Mouse (Mus musculus) intestine, postnatal 0 days (tissue): Measurements from ENCODE around the gene Rassf8. TPM values are rescaled to one million over a fixed set of nuclear protein-coding genes. Genes with fewer than 3 reads are reported as not detected.

Experiments used
- ATAC-seq: fragments of 200-750 bp; cut with Nextera tagmentation; 2 replicates; pipeline ENCODE4 v1.8.0; 2017; ENCODE audit warnings: mild to moderate bottlenecking, moderate TSS enrichment, moderate library complexity
- H3K27ac ChIP-seq: fragments of 300-500 bp; sonication (generic); 2 replicates; pipeline ENCODE4 v1.5.1; 2014; ENCODE audit warnings: mild to moderate bottlenecking, low read depth, low read length, moderate library complexity
- H3K27me3 ChIP-seq: fragments of 300-500 bp; sonication (generic); replicated peaks from 2 replicates; pipeline ENCODE4 v1.6.1; 2014; ENCODE audit warnings: low read length, mixed read lengths; ENCODE audit not compliant: control insufficient read depth, insufficient read depth
- H3K36me3 ChIP-seq: fragments of 300-500 bp; sonication (generic); 2 replicates; pipeline ENCODE4 v1.6.1; 2014; ENCODE audit warnings: mild to moderate bottlenecking, moderate library complexity; ENCODE audit not compliant: control insufficient read depth, insufficient read depth
- H3K4me1 ChIP-seq: fragments of 300-500 bp; sonication (generic); replicated peaks from 2 replicates; pipeline ENCODE4 v1.6.1; 2014; ENCODE audit warnings: antibody characterized with exemption, low read length, mixed read lengths; ENCODE audit not compliant: control insufficient read depth, insufficient read depth
- H3K4me2 ChIP-seq: fragments of 300-500 bp; sonication (generic); replicated peaks from 2 replicates; pipeline ENCODE4 v1.6.1; 2014; ENCODE audit warnings: low read depth, mild to moderate bottlenecking, moderate library complexity
- H3K4me3 ChIP-seq: fragments of 300-500 bp; sonication (generic); 2 replicates; pipeline ENCODE4 v1.5.1; 2014; ENCODE audit warnings: low read depth, low read length
- H3K9ac ChIP-seq: fragments of 300-500 bp; sonication (generic); 2 replicates; pipeline ENCODE4 v1.6.1; 2014; ENCODE audit warnings: mild to moderate bottlenecking, low read depth, low read length
- H3K9me3 ChIP-seq: fragments of 300-500 bp; sonication (generic); 2 replicates; pipeline ENCODE4 v1.6.1; 2016; ENCODE audit warnings: mixed run types; ENCODE audit not compliant: control insufficient read depth
- CTCF ChIP-seq: sonication (generic); IDR thresholded peaks from 2 replicates; pipeline ENCODE4 v1.5.1; 2016; ENCODE audit warnings: low read depth, mild to moderate bottlenecking, control low read depth, antibody characterized with exemption, moderate library complexity
- WGBS: fragments of 180-500 bp; shearing (Covaris S2); extraction: QIAGEN DNeasy Blood & Tissue Kit; methylation state at CpG from one replicate; pipeline ENCODE4 v1.1.7; 2014; 5-methylcytosine and 5-hydroxymethylcytosine counted together
- polyA plus RNA-seq: library from polyadenylated mRNA; unstranded; fragments of >200 nt; fragmentation: Nextera tagmentation; extraction: Ambion mirVana; gene quantifications from 2 replicates; pipeline ENCODE4 v1.2.1, GENCODE M21; 2015

The Rassf8 gene
- polyA plus RNA-seq, 1 experiment from 2014 or later = 3.3 TPM

DNA sequence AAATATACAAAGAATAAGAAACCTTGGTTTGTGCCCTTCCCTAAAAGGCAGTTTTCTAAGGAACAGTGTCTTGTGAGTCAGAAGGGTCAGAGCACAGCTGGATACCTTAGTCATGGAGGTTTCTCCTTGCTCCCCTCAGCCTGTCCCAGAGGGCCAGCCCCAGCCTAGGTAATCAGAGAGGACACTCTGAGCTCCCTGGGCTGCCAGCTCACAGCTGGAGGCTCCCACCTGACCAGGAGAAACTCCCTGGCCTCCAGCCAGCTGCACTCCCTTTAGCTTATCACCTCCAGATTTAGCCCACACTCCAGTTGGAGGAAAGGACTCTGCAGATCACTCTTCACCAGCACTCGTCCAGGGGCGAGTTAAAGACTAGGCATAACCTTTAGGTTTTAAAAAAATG lies 104.2 kb downstream of the Rassf8 start:
- Histone ChIP-seq H3K4me3 (no peak overlapping the region), H3K36me3 (no peaks in the 10 kb centered on the region), H3K27me3 (no peaks in the 10 kb centered on the region), H3K9ac (no peak overlapping the region), H3K4me1 (no peaks in the 10 kb centered on the region), H3K4me2 (no peak overlapping the region), H3K9me3 (no peaks in the 10 kb centered on the region), H3K27ac (no peak overlapping the region)
- WGBS = 45% methylated on average over 2 of the region's 2 CpGs
- no peak for TF ChIP-seq CTCF
- no peak; the same call in 1 of the 2 replicates for ATAC-seq

DNA sequence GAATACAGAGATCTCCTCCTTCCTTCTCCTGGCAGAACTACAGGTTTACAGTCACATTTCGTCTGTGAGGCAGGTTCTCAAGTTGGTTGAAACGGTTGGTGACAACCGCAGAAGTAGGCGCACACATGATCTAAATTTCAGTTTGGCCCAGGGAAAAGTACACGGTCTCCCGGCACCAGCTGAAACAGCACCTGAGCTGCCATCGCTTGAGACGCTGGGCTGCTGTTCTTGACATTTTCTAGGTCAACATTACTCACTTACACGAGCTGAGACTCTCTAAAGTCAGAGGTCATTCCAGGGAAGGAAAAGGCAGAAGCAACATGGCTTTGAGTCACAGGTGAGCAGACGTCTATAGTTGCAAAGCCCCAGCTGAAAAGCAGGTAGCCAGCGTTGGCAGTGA lies 105.4 kb downstream of the Rassf8 start:
- H3K4me1 ChIP-seq = no peaks in the 10 kb centered on the region
- no peaks in the 10 kb centered on the region for H3K36me3 ChIP-seq
- no peak overlapping the region for H3K27ac ChIP-seq
- H3K27me3 ChIP-seq = no peaks in the 10 kb centered on the region
- no peak for ATAC-seq
- H3K9me3 ChIP-seq = no peaks in the 10 kb centered on the region
- no peak overlapping the region for H3K9ac ChIP-seq
- no peak overlapping the region for H3K4me3 ChIP-seq
- H3K4me2 ChIP-seq = no peak overlapping the region
- WGBS = 69% methylated on average over 11 of the region's 11 CpGs
- TF ChIP-seq CTCF = no peak

DNA sequence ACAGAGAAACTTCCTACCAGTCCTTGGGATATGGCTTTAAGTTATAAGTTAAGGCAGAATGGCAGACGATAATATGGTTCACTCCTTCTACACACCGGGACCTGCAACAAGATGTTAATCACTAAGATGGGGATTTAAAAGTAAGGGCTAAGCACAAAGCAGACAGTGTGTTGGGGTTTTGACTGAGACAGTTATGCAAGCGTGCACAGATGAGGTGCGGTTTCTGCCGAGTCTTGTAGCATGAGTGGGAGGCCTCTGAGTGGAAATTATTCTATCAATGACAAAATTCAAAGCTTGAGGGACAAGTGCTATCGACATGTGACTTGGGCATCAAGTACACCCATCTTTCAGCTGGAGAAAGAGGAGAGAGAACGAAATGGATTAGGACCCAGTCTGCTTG lies 106.2 kb downstream of the Rassf8 start:
- no peak for ATAC-seq
- WGBS = 94% methylated on average over 7 of the region's 7 CpGs
- no peak overlapping the region for H3K27ac ChIP-seq
- no peak overlapping the region for H3K4me3 ChIP-seq
- no peak overlapping the region for H3K9ac ChIP-seq
- no peaks in the 10 kb centered on the region for H3K9me3 ChIP-seq
- H3K27me3 ChIP-seq = no peaks in the 10 kb centered on the region
- no peaks in the 10 kb centered on the region for H3K4me1 ChIP-seq
- no peak for TF ChIP-seq CTCF
- H3K4me2 ChIP-seq = no peak overlapping the region
- H3K36me3 ChIP-seq = no peaks in the 10 kb centered on the region

- TF ChIP-seq CTCF = no peak
- WGBS = 94% methylated on average over 10 of the region's 10 CpGs
- Histone ChIP-seq H3K4me1 (no peaks in the 10 kb centered on the region), H3K9me3 (no peaks in the 10 kb centered on the region), H3K36me3 (no peaks in the 10 kb centered on the region), H3K4me2 (no peak overlapping the region), H3K27me3 (no peaks in the 10 kb centered on the region), H3K4me3 (no peak overlapping the region), H3K27ac (no peak overlapping the region), H3K9ac (no peak overlapping the region)
- no peak for ATAC-seq
Observed at GRCm38 (mm10) chr6:145853356-145854079, 107.0 kb downstream of the Rassf8 start.

DNA sequence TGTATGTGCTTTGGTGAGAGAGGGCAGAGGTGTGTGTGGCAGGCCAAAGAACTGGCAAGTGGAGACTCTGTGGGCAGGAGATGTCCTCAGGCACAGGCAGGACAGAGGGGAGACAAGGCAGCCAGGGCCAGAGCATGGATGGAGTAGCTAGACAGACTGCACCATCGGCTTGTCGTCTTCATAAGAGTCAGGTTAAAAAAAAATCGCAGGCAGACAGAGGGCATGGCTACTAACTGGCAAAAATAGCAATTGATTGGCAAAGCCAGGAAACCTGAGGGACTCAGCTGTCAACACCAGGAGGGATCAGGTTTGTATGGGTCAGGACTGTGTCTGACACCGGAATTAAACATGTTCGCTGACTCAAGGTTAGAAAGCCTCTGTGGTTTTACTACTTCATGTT lies 108.2 kb downstream of the Rassf8 start:
- Histone ChIP-seq H3K27me3 (no peaks in the 10 kb centered on the region), H3K4me3 (no peak overlapping the region), H3K4me2 (no peak overlapping the region), H3K27ac (no peak overlapping the region), H3K36me3 (no peaks in the 10 kb centered on the region), H3K4me1 (no peaks in the 10 kb centered on the region), H3K9ac (no peak overlapping the region), H3K9me3 (no peaks in the 10 kb centered on the region)
- no peak for ATAC-seq
- 84% methylated on average over 5 of the region's 5 CpGs for WGBS
- no peak for TF ChIP-seq CTCF

DNA sequence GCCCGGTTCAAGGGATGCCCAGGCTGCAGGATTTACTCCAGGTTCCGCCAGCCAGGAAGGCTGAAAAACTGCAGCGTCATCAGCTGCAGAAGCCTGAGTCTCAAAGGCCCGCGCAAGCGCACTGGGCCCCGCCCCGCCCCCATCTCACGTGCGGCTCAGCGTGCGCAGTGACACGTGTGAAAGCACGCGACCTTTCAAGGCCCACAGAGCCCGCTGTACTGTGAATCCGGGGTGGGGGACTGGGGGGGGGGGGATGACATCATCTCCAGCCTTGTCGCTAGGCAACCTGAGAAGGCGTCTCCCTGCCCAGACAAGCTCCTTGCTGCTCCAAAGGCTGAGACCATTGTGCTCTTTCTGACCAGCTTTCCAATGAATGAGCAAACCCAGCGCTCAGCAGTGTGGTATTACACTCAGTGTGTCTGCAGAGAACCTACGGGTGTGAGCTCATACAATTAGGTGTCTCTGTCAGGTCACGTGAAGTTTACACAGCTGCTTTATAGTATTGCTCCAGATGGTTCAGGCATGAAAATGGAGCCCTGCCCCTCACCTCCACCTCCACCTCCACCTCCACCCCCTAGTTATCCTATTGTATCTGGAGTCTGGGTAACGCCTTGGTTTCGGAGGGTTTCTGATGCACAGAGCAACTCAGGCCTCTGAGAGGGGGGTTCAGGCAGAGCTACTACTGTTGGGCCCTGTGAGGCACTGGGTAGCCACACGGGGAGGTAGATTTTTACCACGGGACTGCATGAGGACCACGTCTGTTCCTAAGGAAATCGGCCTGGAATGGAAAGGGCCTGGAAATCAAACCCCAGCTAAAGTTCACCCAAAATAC lies 109.4 kb downstream of the Rassf8 start:
- peak; percentile 82 for ATAC-seq
- no peak for TF ChIP-seq CTCF
- no peak overlapping the region for H3K9ac ChIP-seq
- no peaks in the 10 kb centered on the region for H3K4me1 ChIP-seq
- peak overlapping the region; percentile 42 for H3K4me2 ChIP-seq
- WGBS = 12% methylated on average over 28 of the region's 28 CpGs
- no peaks in the 10 kb centered on the region for H3K27me3 ChIP-seq
- H3K4me3 ChIP-seq = no peak overlapping the region
- no peaks in the 10 kb centered on the region for H3K9me3 ChIP-seq
- H3K36me3 ChIP-seq = no peaks in the 10 kb centered on the region
- no peak overlapping the region for H3K27ac ChIP-seq
